Mouse (Mus musculus): ENCODE data around the gene Acsbg2.
A peak's percentile ranks its signal among the peaks of the same experiment; 100 is the strongest.

Acsbg2 gene

DNA sequence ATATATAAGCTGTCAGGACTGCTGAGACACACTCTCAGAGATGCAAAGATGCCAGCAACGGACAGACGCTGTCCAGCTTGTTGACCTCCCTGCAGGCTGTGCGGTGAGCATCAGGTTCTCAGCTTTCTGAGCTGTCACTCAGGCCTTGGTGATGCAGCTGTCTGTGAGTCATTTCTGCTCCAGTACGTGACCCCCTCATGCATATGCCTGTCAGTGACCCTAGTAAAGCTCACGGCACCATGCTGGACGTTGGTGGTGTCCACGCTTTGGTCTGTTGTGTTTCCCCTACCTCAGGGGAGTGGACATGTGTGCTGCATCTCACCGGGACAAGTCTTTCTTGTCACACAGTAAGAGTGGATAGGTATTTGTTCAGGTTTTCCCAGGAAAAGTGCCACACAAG is 2.5 kb downstream of the Acsbg2 start:
- DNase-seq (ENCODE audit: low spot score), result no peak

DNA sequence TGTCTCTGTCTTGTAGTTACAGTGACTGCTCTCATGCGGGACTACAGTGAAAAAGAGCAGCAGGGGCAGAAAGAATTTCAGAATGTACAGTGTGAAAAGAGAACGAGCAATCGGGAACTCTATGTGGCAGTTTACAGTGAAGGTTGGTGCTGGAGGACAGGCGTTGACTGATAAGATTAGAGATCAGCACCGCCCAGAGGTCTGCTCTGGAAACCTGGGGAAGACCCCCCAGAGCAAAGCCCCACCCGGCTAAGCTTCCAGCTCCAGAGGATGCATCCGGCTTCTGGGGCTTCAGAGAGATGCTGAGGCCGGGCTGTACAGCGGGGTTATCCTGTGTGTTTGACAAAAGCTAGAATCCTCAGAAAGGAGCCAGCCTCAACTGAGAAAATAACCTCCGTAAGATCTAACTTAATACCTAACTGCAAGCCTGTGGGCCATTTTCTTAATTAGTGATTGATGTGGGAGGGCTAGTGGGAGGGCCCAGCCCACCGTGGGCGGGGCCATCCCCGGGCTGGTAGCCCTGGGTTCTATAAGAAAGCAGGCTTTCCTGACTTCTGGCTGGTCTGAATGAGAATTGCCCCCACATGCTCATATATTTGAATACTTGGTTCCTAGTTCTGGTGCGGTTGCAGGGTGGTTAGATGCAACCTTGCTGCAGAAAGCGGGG is 3.8 kb downstream of the Acsbg2 start:
- no peak for DNase-seq (ENCODE audit: low spot score)

GRCm38 (mm10) chr17:56869481-56869977 is 4.7 kb downstream of the Acsbg2 start:
- no peak for DNase-seq (ENCODE audit: low spot score)

DNA sequence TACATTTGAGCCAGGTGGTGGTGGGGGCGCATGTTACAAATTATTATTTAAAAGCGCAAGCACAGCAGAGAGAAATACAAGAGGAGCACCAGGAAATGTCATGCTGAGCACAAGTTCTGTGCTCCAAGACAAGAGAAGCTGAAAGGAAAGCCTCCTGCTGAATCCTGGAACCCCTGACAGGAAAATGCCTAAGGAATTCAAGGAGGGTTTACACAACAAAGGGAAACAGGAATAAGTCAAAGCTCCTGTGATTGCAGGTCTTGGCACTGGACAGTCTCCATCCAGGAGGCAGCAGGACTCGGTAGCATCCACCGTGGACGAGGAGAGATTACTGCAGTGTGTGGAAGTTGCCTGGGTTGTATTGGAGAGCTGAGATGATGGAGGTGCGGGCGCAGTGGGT is 8.2 kb downstream of the Acsbg2 start:
- no peak for DNase-seq (ENCODE audit: low spot score)

DNA sequence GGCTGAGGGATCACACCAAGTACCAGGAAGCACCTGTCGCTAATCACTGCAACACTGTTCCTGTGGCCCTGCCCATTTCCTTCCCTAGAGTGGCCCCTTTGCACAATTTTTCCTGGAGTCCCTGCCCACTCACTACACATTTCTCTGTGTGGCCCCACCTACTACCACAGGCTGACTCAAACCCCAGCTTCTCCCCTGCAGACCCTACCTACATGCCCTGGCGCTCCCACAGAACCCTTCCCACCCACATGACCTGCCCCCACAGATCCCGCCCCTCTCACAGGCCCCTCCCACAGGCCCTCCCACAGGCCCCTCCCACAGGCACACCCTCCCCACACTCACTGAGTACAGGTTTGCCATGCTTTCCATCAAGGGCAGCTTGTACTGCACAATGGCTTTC is 13.1 kb downstream of the Acsbg2 start:
- DNase-seq (ENCODE audit: low spot score), result no peak

- no peak for DNase-seq (ENCODE audit: low spot score)
These were observed 15.3 kb downstream of the Acsbg2 start for GRCm38 (mm10) chr17:56858922-56859321.

DNA sequence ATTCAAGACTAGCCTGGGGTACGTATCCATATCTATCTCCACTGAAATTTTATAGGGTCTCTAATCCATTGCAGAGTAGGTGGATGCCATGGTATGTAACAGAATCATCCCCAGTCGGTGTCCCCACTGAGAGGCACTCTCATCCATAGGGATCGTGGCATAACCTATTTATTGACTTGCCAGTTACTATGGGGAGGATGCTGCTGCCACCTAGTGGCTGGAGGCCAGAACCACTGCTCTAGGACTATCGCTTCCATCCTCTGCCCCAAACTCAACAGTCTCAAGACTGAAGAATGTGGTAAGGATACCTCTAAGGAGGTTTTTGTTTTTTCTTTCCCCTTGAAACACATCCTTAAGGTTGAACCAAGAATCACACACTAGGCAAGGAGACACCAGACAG is 16.0 kb downstream of the Acsbg2 start:
- peak; percentile 55 for DNase-seq (ENCODE audit: low spot score)

DNA sequence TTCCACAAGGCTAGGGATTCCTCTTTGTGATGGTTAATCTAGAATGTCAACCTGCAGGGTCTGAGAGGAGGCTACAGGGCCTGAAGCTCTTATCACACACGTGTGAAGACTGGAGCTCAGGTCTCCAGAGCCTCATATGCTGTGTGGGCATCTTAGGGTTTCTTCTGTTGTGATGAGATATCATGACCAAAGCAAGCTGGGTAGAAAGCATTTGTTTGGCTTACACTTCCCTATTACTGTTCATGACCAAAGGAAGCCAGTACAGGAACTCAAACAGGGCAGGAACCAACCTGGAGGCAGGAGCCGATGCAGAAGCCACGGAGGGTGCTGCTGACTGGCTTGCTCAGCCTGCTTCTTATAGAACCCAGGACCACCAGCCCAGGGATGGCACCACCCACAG is 18.8 kb downstream of the Acsbg2 start:
- no peak for DNase-seq (ENCODE audit: low spot score)

GRCm38 (mm10) chr17:56851167-56851566 is 23.1 kb downstream of the Acsbg2 start:
- no peak for DNase-seq (ENCODE audit: low spot score)

GRCm38 (mm10) chr17:56849710-56850109 is 24.5 kb downstream of the Acsbg2 start:
- no peak for DNase-seq (ENCODE audit: low spot score)

GRCm38 (mm10) chr17:56848785-56849184 is 25.5 kb downstream of the Acsbg2 start:
- no peak for DNase-seq (ENCODE audit: low spot score)

DNA sequence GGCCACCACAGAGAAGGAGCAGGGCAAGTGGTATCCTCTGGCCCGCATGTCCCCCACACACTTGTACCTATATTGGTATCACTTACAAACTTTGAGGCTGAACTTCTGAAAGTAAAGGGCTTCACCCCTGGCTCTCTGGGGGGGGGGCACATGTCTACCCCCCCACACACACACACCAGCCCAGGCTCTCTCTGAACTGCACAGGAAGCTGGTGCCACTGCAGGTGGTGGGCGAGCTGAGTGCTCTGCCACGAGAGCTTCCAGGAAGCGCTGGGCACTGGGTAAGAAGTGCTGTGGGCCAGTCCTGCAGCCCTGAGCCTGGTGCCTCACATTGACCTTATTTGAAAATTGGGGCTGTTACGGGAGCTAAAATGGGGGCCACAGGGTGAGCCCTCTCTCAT is 30.6 kb downstream of the Acsbg2 start:
- no peak for DNase-seq (ENCODE audit: low spot score)

GRCm38 (mm10) chr17:56842173-56842572 is 32.1 kb downstream of the Acsbg2 start:
- DNase-seq (ENCODE audit: low spot score), result no peak

- no peak for DNase-seq (ENCODE audit: low spot score)
These were observed 33.7 kb downstream of the Acsbg2 start for GRCm38 (mm10) chr17:56840524-56840923.

DNA sequence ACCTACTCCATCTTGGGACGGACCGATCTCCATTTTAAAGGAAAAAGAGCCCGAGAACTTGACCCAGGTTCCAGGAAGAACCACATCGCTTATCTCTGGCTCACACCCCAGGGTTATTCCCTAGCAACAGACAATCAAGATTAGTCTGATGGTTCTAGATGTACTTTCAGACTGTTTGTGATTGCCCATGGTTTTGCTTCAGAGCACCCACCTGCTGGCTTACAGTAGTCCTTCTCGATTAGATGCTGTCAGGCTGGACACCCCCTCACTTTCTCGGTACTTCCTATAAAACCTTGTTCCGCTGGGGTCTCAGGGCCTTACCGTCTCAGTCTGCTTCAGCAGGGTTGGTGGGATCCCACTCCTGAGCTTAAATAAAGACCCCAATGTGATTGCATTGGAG is 37.9 kb downstream of the Acsbg2 start:
- DNase-seq (ENCODE audit: low spot score), result no peak

- no peak for DNase-seq (ENCODE audit: low spot score)
These were observed 40.9 kb downstream of the Acsbg2 start for GRCm38 (mm10) chr17:56833381-56833780.

GRCm38 (mm10) chr17:56832918-56833317 is 41.3 kb downstream of the Acsbg2 start:
- DNase-seq (ENCODE audit: low spot score), result no peak

- peak; percentile 98 for DNase-seq (ENCODE audit: low spot score)
These were observed 43.0 kb downstream of the Acsbg2 start for GRCm38 (mm10) chr17:56831111-56831816.

GRCm38 (mm10) chr17:56830411-56831110 is 43.7 kb downstream of the Acsbg2 start, which contains the start of gene Rfx2:
TSS of gene Rfx2 (minus strand) at chr17:56831013.
- peak; percentile 21 for DNase-seq (ENCODE audit: low spot score)

GRCm38 (mm10) chr17:56829795-56830194 is 44.5 kb downstream of the Acsbg2 start:
- no peak for DNase-seq (ENCODE audit: low spot score)

- no peak for DNase-seq (ENCODE audit: low spot score)
These were observed 45.1 kb downstream of the Acsbg2 start for GRCm38 (mm10) chr17:56829171-56829570.

DNA sequence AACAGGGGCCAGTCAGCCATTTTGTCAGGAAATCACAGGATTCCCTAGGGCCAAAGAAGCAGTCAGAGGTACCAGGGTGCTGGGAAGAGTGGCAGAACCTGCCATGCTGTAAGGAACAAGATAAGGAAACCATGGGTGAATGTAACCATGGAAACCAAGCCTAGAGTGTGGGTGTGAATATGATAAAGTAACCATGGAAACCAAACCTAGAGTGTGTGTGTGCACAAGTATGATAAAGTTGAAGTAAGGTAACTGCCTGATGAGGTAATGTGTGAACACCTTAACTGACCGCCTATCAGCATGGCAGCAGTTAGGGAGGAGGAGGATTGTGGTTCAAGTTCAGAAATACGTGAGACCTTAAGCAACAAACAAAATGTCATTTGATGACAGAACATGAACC is 47.5 kb downstream of the Acsbg2 start:
- DNase-seq (ENCODE audit: low spot score), result no peak

DNA sequence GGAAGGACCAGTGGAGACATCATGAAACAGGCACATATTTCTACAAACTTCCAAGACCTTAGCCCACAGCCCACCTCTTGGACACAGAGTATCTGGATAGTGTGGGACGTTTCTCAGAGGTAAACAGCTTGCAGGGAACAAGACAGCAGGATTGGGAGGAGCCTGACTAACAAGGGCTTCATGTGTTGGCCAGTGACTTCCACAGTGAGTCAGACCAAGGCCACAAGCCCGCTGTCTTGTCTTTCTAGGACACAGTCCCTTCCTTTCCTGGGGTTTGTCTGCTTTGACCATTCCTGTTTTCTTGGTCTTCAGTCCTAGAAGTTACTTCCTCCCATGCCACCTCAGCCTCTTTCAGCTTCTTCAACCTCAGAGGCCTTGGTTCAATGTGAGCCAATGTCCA is 50.9 kb downstream of the Acsbg2 start:
- DNase-seq (ENCODE audit: low spot score), result no peak
